Mouse (Mus musculus) neural tube, postnatal 0 days (tissue): ENCODE data around the gene Ruvbl2. TPM values are rescaled to one million over a fixed set of nuclear protein-coding genes. Genes with fewer than 3 reads are reported as not detected.

Source experiments
- microRNA-seq: library from miRNA; unstranded; fragments of <30 nt; microRNA quantifications from one replicate; pipeline ENCODE4, GENCODE M21; 2016
- polyA plus RNA-seq: library from polyadenylated mRNA; unstranded; fragments of >200 nt; fragmentation: Nextera tagmentation; extraction: Ambion mirVana; gene quantifications from 2 replicates; pipeline ENCODE4 v1.2.1, GENCODE M21; 2015

Gene Ruvbl2
- polyA plus RNA-seq, result 83.2 and 91.0 TPM in 2 replicates

DNA sequence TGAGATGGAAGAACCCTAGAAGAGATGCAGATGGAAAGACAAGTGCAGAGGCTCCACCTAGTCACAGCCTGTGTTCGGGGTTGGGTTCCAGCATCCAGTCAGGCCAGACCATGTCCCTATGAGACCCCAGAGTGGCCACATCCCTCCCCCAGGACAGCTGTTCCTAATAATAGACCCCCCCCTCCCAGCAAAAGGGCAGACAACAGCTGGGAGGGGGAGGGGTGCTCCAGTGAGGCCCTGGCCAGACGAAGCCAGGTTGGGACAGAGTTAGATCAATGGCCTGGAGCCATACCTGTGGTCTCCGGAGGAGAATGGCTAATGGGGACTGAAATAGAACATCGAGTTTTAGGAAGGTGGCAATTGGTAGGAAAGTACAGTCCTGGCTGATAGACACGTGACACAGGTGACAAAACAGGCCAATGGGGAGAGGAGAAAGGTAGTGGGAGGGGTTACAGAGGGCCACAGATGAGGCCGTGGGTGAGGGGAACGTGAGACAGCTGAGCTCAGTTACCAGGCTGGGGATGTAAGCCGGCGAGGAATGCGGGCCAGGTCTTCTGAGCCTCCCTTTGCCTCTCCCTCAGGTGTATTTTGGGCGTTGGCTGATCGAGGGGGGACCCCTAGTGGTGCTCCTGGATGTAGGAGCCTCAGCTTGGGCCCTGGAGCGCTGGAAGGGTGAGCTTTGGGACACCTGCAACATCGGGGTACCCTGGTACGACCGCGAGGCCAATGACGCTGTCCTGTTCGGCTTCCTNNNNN, at the start of gene Ruvbl2:
Gene Ruvbl2, minus strand, starts transcription at position 576 of the 756 bp plus-strand sequence.

DNA sequence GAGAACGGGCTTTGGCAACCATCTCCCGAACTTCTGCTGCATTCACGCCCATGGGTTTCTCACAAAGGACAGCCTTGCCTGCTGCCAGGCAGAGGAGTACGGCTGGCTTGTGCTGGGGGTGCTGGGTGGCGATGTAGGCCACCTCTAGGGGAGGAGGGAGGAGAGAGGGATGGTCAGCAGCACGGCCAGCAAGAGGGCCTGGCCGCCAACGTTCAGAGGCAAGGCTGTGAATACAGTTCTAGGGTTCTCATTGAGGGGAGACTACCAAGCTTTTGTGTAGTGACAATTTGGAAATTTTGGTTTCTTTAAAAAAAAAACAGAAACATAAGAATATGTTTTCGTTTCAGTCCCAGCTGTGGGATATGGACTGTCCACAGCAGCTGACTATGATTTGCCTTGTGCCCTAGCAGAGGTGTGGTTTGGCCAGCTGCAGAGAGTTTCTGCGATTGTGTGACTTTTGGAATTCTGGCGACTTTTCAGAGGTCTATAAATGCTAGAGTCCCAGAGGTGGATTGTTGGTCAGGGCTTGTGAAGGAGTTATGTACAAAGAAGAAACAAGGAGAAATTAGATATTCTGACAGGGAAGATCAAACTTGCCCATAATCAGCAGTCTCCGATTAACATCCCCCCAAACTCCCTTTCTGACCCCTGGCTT, 49.0 kb upstream of the Ruvbl2 start, which contains the start of gene Gm45808:
Gene Gm45808, minus strand, starts transcription at position 51 of the 655 bp plus-strand sequence.

DNA sequence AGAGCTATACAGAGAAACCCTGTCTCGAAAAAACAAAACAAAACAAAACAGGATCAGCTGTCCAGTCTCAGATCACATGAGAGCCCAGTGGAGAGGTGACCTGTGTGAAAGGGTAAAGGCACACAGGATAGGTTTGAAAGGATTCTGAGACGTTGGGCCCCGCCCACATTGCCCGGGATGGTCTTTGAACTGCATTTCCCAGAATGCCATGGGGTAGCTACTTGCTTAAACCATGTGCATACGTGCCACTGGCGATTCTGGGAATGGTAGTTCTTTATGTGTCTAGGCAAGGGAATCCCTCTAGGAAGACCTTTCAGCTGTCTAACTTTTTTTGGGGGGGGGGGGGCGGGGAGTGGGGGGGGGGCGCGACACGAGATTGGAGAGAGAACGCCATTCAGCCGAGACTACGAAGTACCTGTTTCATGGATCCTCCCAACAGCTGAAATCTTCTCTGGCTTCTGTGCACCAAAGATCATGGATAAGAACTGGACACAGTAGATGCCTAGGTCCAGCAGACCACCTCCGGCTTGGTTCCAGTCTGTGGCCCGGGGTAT, 43.6 kb upstream of the Ruvbl2 start, which contains the start of gene Tulp2:
Gene Tulp2, plus strand, starts transcription at position 504 of the 554 bp plus-strand sequence.

DNA sequence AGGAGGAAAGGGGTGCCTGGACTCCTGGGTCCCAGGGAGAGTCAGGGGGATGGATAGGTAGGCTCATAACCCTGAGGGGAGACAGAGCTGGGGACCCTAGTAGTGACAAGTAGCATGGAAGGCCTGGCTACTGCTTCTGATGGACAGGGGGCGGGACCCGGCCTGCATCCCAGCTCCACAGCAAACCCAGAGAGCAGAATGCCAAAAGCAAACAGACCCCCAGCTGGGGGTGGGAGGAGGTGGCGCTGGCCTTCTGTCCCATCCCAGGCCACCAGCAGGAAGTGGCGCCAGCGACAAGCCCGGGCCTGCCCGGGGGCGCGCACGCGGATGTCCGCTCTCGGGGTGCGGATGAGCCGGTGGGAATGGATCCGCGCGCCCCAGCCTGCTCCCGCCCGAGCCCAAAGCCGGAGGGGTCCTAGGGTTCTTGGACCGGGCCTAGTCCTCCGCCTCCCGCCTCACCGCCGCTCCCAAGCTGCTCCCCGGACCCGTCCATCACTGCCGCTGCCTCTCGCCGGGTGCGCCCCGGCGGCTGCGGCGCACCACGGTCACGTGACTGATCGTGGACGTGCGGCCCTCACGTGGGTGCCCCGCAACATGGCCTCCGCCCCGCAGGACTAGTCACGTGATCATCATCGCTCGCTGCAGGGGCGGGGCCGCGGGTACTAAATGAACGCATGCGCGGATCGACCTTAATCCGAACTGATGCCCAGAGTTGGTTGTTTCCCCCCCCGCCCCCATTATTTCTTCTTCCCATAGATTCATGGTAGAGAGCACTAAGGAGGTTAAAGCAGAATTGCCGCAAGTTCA, 28.6 kb upstream of the Ruvbl2 start, which contains the start of gene Bax:
Gene Bax, minus strand, starts transcription at position 616 of the 807 bp plus-strand sequence.

DNA sequence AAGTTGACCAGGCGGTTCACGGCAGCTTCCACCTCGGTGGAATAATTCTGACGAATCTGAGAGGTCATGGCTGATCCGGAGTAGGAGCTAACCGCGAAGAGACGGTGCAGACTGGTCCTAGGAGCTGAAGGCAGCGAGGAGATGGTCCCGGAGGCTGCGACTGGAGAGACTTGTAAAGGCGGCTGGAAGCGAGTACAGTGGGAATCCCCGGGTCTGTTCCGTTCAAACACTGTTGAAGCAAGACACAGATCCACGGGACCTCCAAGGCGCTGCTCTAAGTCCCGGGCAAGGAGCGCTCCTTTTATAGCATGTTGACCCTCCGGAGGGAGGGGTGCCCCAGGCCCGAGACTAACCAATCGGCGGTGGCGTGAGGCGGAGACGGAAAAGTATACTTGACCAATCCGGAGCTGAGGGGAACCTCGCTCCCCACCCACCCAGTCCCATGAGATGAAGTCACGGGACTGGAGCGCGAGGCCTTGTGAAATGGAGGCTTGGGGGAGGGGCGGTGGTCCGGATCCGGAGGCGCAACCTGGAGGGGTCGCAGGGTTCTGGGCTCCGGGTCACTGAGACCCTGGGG, 21.8 kb upstream of the Ruvbl2 start, which contains the start of gene Ftl1:
Gene Ftl1, minus strand, starts transcription at position 321 of the 577 bp plus-strand sequence.

DNA sequence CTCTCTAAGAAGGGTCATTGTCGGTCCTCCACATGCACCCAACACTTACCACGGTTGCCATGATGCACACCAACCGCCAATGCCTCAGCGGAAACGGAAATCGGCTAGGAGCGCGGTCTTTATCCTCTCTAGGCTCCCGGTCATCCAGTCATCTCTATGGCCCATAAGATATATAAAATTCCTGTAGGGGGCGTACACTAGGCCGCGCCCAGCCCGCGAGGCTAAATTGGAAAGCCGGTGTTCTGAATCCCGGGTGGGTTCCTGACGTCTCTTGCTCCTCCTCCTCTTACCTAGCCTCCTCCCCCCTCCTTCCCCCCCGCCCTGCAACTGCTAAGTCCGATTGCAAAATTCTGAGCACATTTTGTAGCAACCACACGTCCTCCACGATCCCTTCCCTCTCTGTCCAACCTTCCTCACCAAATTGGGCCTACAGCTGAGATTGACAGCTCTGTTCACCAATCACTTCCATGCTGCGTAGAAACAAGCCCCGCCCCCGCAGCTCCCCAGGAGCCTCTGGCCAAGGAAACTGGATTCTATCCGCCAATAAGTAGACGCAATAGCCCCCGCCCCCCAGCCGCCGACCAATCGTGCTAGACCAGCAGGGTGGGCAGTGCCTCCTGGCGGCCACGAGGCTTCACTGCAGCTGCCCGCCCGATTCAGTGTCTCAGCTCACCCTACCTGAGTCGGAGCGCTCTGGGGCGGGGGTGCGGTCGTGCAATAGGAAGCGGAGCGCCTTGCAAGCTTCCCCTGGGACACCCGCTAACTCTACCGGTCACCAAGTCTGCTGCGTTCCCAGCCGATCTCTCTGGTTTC, 3.5 kb downstream of the Ruvbl2 start, which contains the start of gene Gys1:
Gene Gys1, plus strand, starts transcription at position 642 of the 813 bp plus-strand sequence.

DNA sequence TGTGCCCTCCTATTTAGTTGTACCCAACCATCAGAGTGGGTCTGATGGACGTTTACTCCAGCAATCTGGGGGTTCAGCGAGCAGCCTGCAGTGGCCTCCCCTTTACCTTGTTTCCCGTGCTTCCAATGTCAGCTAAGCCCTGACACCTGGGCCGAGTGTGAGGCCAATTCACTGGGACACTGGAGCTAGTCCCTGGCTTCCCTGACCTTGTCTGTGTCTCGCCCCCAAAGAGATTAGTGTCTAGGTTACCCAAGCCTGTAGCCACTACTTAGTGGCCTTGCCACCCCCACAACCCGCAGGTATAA, 17.3 kb downstream of the Ruvbl2 start, which contains the start of gene Lhb:
Gene Lhb, plus strand, starts transcription at position 206 of the 305 bp plus-strand sequence.

DNA sequence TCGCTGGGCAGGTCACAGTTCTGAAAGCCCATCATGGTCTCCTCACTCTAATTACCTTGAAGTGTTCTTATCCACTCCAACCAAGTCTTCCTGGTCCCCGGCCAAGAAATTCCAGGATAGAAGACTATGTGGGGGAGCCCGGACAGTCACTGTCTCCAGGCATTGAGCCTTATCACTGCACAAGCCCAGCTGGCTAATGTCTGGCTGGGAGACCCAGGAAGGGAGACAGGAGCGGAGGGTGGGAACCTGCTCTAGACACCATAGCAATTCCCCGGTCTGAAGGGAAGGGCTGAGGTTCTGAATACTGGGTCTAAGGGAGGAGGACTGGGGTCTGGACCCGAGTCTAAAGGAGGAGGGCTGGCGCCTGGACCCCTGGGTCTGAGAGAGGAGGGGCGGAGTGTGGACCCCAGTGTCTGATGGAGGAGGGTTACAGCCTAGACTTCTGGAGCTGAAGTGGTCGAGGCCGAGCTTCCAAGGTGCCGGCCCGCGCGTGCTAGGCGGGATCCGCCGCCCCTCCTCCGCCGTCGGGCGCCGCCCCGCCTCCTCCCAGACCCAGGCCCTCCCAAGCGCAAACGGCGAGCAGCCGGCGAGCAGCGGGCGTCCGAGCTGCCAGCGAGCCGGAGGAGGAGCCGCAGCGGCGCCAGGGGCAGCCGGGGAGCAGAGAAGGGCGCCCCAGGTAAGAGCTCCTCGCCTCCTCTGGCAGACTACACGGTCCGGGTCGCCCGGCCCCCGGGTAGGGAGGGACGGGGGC, 24.6 kb downstream of the Ruvbl2 start, which contains the start of gene Ntf5:
Gene Ntf5, plus strand, starts transcription at position 583 of the 751 bp plus-strand sequence.

DNA sequence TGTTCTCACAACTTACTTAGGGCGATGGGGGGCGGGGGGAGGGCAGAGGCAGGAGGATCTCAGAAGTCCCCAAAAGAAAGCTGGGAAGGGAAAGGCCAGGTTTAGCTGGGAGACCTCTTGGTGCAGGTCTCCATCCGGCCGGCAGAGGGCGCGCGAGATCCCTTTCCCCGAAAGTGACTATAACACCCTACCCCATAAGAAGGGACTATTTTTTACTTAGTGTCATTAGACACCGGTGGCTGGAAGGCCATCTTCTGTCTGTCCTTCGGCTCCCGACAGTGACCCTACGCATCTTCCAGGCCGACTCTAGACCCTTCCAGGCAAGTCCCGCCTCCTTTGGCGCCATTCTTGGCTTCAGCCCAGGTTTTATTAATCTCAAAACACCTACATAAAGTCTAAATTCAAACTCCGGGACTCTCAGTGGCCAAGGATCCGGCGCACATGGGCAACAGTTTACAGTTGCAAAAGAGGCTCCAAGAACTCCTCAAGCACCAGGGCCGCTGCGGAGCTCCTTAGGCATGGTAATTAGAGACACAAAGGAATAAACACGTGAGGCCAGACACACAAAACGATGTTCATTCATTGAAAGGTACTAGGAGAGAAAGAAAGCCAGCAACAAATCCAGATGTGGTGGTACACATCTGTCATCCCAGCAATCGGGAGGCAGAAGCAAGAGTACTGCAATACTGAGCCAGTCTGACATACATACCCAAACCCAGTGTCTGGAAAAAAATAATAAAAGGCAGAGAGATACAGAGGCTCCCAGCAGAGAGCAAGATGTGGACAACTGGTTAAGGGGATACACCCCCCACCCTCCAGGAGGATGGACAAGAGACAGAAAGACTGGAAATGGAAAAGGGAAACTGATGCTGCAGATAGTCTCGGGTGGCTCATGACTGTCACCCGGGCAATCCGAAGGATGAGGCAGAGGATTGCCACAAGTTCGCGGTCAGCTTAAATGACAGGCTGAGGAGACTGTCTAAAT, 32.5 kb downstream of the Ruvbl2 start, which contains the start of gene Kcna7:
Gene Kcna7, plus strand, starts transcription at position 563 of the 985 bp plus-strand sequence.

DNA sequence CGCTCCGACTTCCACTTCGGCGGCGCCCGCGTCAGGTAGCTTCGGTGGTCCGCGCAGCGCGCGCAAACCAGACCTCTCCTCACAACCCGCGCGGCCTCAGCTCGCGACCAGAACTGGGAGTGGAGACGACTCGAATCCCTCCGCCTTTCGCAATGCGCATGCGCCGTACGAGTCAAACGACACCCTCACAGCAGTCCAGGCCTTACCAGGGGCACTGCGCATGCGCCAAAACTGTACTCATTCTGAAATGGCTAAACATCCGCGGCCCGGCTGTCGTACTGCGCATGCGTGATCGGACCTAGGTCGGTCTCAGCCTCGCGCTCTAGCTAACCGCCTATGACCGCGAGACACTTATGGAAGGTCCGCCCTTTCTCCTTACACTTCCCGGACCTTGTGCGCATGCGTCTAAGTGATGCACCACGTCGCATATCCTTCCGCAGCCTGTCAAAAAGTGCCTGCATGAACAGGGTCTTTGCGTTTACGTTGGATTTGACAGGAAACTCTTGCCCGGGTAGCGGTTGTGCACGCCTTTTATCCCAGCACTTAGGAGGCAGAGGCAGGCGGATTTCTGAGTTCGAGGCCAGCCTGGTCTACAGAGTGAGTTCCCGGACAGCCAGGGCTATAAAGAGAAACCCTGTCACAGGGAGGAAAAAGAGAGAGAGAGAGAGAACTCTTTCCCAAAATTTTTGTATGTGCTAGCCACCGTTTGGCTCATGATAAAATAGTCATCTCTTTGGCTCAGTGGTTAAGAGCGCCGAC, 42.1 kb downstream of the Ruvbl2 start, which contains the start of gene Snrnp70:
Gene Snrnp70, minus strand, starts transcription at position 165 of the 759 bp plus-strand sequence.

Small RNA genes lying within 50 kb of the gene (microRNA-seq; reads per million reads assigned to microRNA genes)
- not detected for gene Gm22133

Other genes starting within 250 kb of the Ruvbl2 start
- 0.42 and 0.50 TPM in 2 replicates for gene Ccdc155, start 233.2 kb downstream of the Ruvbl2 start, polyA plus RNA-seq
- 27.6 and 29.1 TPM in 2 replicates for gene Dkkl1, start 225.9 kb downstream of the Ruvbl2 start, polyA plus RNA-seq
- 18.3 and 18.6 TPM in 2 replicates for gene Tead2, start 222.3 kb downstream of the Ruvbl2 start, polyA plus RNA-seq
- 3.1 and 4.6 TPM in 2 replicates for gene Cd37, start 199.0 kb downstream of the Ruvbl2 start, polyA plus RNA-seq
- 2.2 and 2.6 TPM in 2 replicates for gene Slc6a16, start 197.0 kb downstream of the Ruvbl2 start, polyA plus RNA-seq
- not detected in 2 replicates for gene Slc6a21, start 160.6 kb downstream of the Ruvbl2 start, polyA plus RNA-seq
- 11.8 and 12.6 TPM in 2 replicates for gene Trpm4, start 104.3 kb downstream of the Ruvbl2 start, polyA plus RNA-seq
- 0.52 and 0.62 TPM in 2 replicates for gene Hrc, start 102.8 kb downstream of the Ruvbl2 start, polyA plus RNA-seq
- 33.9 and 35.6 TPM in 2 replicates for gene Ppfia3, start 71.1 kb downstream of the Ruvbl2 start, polyA plus RNA-seq
- gene Lin7b, start 67.5 kb downstream of the Ruvbl2 start, polyA plus RNA-seq, result 111 and 123 TPM in 2 replicates
- gene Snrnp70, start 42.4 kb downstream of the Ruvbl2 start, polyA plus RNA-seq, result 146 and 152 TPM in 2 replicates
- gene Kcna7, start 32.4 kb downstream of the Ruvbl2 start, polyA plus RNA-seq, result not detected in 2 replicates
- gene Ntf5, start 24.4 kb downstream of the Ruvbl2 start, polyA plus RNA-seq, result 0.10 TPM in 1 of 2 replicates, not detected in the other
- 0.37 and 0.48 TPM in 2 replicates for gene Lhb, start 17.3 kb downstream of the Ruvbl2 start, polyA plus RNA-seq
- 16.4 and 18.9 TPM in 2 replicates for gene Gys1, start 3.3 kb downstream of the Ruvbl2 start, polyA plus RNA-seq
- gene Ftl1, start 21.8 kb upstream of the Ruvbl2 start, polyA plus RNA-seq, result 3,929 and 4,285 TPM in 2 replicates
- 248 and 251 TPM in 2 replicates for gene Bax, start 28.8 kb upstream of the Ruvbl2 start, polyA plus RNA-seq
- 0.29 and 0.49 TPM in 2 replicates for gene Tulp2, start 43.8 kb upstream of the Ruvbl2 start, polyA plus RNA-seq
- not detected in 2 replicates for gene Gm45808, start 48.7 kb upstream of the Ruvbl2 start, polyA plus RNA-seq
- gene Dhdh, start 50.7 kb upstream of the Ruvbl2 start, polyA plus RNA-seq, result 5.4 and 5.5 TPM in 2 replicates
- gene Nucb1, start 72.3 kb upstream of the Ruvbl2 start, polyA plus RNA-seq, result 143 and 157 TPM in 2 replicates
- 18.4 and 20.1 TPM in 2 replicates for gene Ppp1r15a, start 88.2 kb upstream of the Ruvbl2 start, polyA plus RNA-seq
- gene Plekha4, start 88.2 kb upstream of the Ruvbl2 start, polyA plus RNA-seq, result 5.5 and 6.7 TPM in 2 replicates
- gene Hsd17b14, start 116.8 kb upstream of the Ruvbl2 start, polyA plus RNA-seq, result 0.62 and 0.81 TPM in 2 replicates
- gene Bcat2, start 132.1 kb upstream of the Ruvbl2 start, polyA plus RNA-seq, result 19.8 and 21.5 TPM in 2 replicates
- not detected in 2 replicates for gene Fgf21, start 177.4 kb upstream of the Ruvbl2 start, polyA plus RNA-seq
- gene Fut1, start 179.2 kb upstream of the Ruvbl2 start, polyA plus RNA-seq, result 0.14 TPM in 1 of 2 replicates, not detected in the other
- gene Izumo1, start 183.7 kb upstream of the Ruvbl2 start, polyA plus RNA-seq, result 0.10 TPM in 1 of 2 replicates, not detected in the other
- gene Rasip1, start 189.4 kb upstream of the Ruvbl2 start, polyA plus RNA-seq, result 18.8 and 19.9 TPM in 2 replicates
- 4.5 and 5.3 TPM in 2 replicates for gene Mamstr, start 201.9 kb upstream of the Ruvbl2 start, polyA plus RNA-seq
- gene Fut2, start 228.3 kb upstream of the Ruvbl2 start, polyA plus RNA-seq, result 0.10 and 0.12 TPM in 2 replicates
- 1.4 and 1.6 TPM in 2 replicates for gene Ntn5, start 245.9 kb upstream of the Ruvbl2 start, polyA plus RNA-seq